Mouse (Mus musculus) lung, adult 2 months (tissue): ENCODE measurements at regions not wholly inside any gene's neighbourhood (a gene's known extent, or its start where the extent isn't known, plus 50 kb on each side); places are given as distances from the start of the nearest gene placed in this dataset.

Experiments
- CTCF ChIP-seq: fragments of 200-500 bp; IDR thresholded peaks from 2 replicates; pipeline ENCODE4 v1.5.1; 2011; ENCODE audit warnings: mild to moderate bottlenecking, low read length, control low read depth; ENCODE audit not compliant: insufficient read depth
- POLR2A ChIP-seq: fragments of 200-500 bp; IDR thresholded peaks from 2 replicates; pipeline ENCODE4 v1.6.1; 2011; ENCODE audit warnings: low read depth, mild to moderate bottlenecking, control low read depth, low read length, borderline replicate concordance; ENCODE audit errors: extremely low read depth

DNA sequence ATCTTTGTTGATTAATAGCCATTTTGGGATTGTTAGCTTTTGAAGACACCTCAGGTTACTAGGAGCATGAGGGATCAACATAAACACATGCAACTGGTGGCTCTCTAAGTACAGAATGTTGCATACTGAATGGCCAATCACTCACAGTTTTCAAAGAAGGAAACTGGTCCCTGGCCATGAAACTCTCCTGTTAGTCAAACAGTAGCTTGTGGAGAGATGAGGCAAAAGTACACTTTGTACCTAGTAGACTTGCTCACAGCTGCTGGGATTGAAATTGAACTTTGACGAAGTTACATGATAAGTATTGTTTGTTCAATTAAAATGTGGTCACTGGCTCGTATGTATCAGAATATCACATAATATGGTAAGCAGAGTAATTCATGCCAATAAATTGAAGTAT lies 237.6 kb upstream of the Robo2 start:
- TF ChIP-seq CTCF: no peak
- TF ChIP-seq POLR2A: no peak
